ENCODE assay signal across 28 mouse cellular contexts in genomic region chr7:108678886-108679285, GRCm38 (mm10). TPM values are rescaled to one million over a fixed set of nuclear protein-coding genes. Genes with fewer than 3 reads are reported as not detected.
"Had no signal": no experiment of that assay in that cellular context is flagged by ENCODE, and none has a peak within 500 bp of the region (broad histone marks: within the 10 kb centered on the region; RNA-seq: fewer than 3 reads in every experiment).

No protein-coding gene starts in this region.

- H3K9me3 ChIP-seq: midbrain, embryonic 13.5 days; neural tube, embryonic 15.5 days had no signal

- H3K27me3 ChIP-seq: megakaryocyte, embryonic 14.5 days; midbrain, embryonic 13.5 days; midbrain, embryonic 15.5 days; neural tube, embryonic 13.5 days; neural tube, embryonic 15.5 days had no signal

- H3K4me3 ChIP-seq: megakaryocyte, embryonic 14.5 days; midbrain, embryonic 13.5 days; midbrain, embryonic 15.5 days; neural tube, embryonic 13.5 days; neural tube, embryonic 15.5 days had no signal

- H3K4me1 ChIP-seq: megakaryocyte, embryonic 14.5 days; midbrain, embryonic 13.5 days; midbrain, embryonic 15.5 days; neural tube, embryonic 13.5 days; neural tube, embryonic 15.5 days had no signal

- ATAC-seq: midbrain, embryonic 13.5 days; midbrain, embryonic 15.5 days had no signal

- DNase-seq: lung, adult 18-20 months; lung, embryonic 14.5 days; lung, postnatal 14 days; lung, postnatal 36 days; retina, postnatal 1 day; right cerebral cortex, adult 18-20 months; right cerebral cortex, postnatal 25 days; right cerebral cortex, postnatal 4 days; spleen, adult 18-20 months; thymus, adult 18-20 months; thymus, postnatal 14 days; thymus, postnatal 36 days had no signal

- H3K36me3 ChIP-seq: midbrain, embryonic 13.5 days; midbrain, embryonic 15.5 days; neural tube, embryonic 13.5 days; neural tube, embryonic 15.5 days had no signal

RNA-seq across cellular contexts. Expression of gene Olfr510, which starts 12.7 kb away (rescaled TPM):
- total RNA-seq: megakaryocyte progenitor cell, adult 5-6 weeks; midbrain, postnatal 0 days; monocyte, adult 5-6 weeks had no signal
- polyA plus RNA-seq: lung, embryonic 14.5 days; lung, embryonic 16.5 days; macrophage; midbrain, embryonic 11.5 days; midbrain, embryonic 13.5 days; midbrain, embryonic 15.5 days; midbrain, postnatal 0 days; neural tube, embryonic 11.5 days; neural tube, embryonic 13.5 days; neural tube, embryonic 15.5 days; small intestine, adult 2 months; stomach, embryonic 14.5 days; stomach, embryonic 16.5 days; thymus, postnatal 0 days had no signal

RNA-seq across cellular contexts. Expression of gene Olfr509, which starts 27.2 kb away (rescaled TPM):
- total RNA-seq: megakaryocyte progenitor cell, adult 5-6 weeks; midbrain, postnatal 0 days; monocyte, adult 5-6 weeks had no signal
- polyA plus RNA-seq: macrophage; midbrain, embryonic 11.5 days; midbrain, embryonic 13.5 days; midbrain, postnatal 0 days; neural tube, embryonic 11.5 days; neural tube, embryonic 15.5 days; small intestine, adult 2 months; stomach, embryonic 14.5 days; stomach, embryonic 16.5 days; thymus, postnatal 0 days had no signal

RNA-seq across cellular contexts. Expression of gene Olfr512, which starts 34.2 kb away (rescaled TPM):
- total RNA-seq: megakaryocyte progenitor cell, adult 5-6 weeks; midbrain, postnatal 0 days; monocyte, adult 5-6 weeks had no signal
- polyA plus RNA-seq: lung, embryonic 14.5 days; lung, embryonic 16.5 days; macrophage; midbrain, embryonic 11.5 days; midbrain, embryonic 13.5 days; midbrain, embryonic 15.5 days; midbrain, postnatal 0 days; neural tube, embryonic 11.5 days; neural tube, embryonic 13.5 days; neural tube, embryonic 15.5 days; small intestine, adult 2 months; stomach, embryonic 14.5 days; stomach, embryonic 16.5 days; thymus, postnatal 0 days had no signal

RNA-seq across cellular contexts. Expression of gene Olfr508, which starts 49.1 kb away (rescaled TPM):
- total RNA-seq: megakaryocyte progenitor cell, adult 5-6 weeks; midbrain, postnatal 0 days; monocyte, adult 5-6 weeks had no signal
- polyA plus RNA-seq: lung, embryonic 14.5 days; lung, embryonic 16.5 days; macrophage; midbrain, embryonic 11.5 days; midbrain, embryonic 13.5 days; midbrain, embryonic 15.5 days; midbrain, postnatal 0 days; neural tube, embryonic 11.5 days; neural tube, embryonic 13.5 days; neural tube, embryonic 15.5 days; small intestine, adult 2 months; stomach, embryonic 14.5 days; stomach, embryonic 16.5 days; thymus, postnatal 0 days had no signal

RNA-seq across cellular contexts. Expression of gene Olfr507, which starts 57.3 kb away (rescaled TPM):
- total RNA-seq: megakaryocyte progenitor cell, adult 5-6 weeks; midbrain, postnatal 0 days; monocyte, adult 5-6 weeks had no signal
- polyA plus RNA-seq: lung, embryonic 14.5 days; lung, embryonic 16.5 days; macrophage; midbrain, embryonic 11.5 days; midbrain, embryonic 13.5 days; midbrain, embryonic 15.5 days; midbrain, postnatal 0 days; neural tube, embryonic 11.5 days; neural tube, embryonic 13.5 days; neural tube, embryonic 15.5 days; small intestine, adult 2 months; stomach, embryonic 14.5 days; stomach, embryonic 16.5 days; thymus, postnatal 0 days had no signal
